Mouse (Mus musculus) spleen, adult 2 months (tissue): ENCODE data around the gene Maml3. TPM values are rescaled to one million over a fixed set of nuclear protein-coding genes. Genes with fewer than 3 reads are reported as not detected.

ENCODE experiments used
- DNase-seq, 2 experiments: peaks; one replicate each; pipeline versions ENCODE4 v3.0.0 to v3.0.0-alpha.2; 2012 to 2021; ENCODE audit warnings: low spot score in 2 of 2, low read depth in 1 of 2
- H3K27ac ChIP-seq: fragments of 200-500 bp; 2 replicates; pipeline ENCODE4 v1.5.1; 2012; ENCODE audit warnings: low read length, inconsistent platforms; ENCODE audit not compliant: insufficient read depth
- H3K27me3 ChIP-seq: fragments of 200-500 bp; 2 replicates; pipeline ENCODE4 v1.6.1; 2012; ENCODE audit warnings: mild to moderate bottlenecking, moderate library complexity, low read length, inconsistent platforms; ENCODE audit not compliant: control insufficient read depth, insufficient read depth
- H3K36me3 ChIP-seq: fragments of 200-500 bp; 2 replicates; pipeline ENCODE4 v1.6.1; 2012; ENCODE audit warnings: mild to moderate bottlenecking, low read length, inconsistent platforms; ENCODE audit not compliant: control insufficient read depth, insufficient read depth
- H3K4me1 ChIP-seq: fragments of 200-500 bp; 2 replicates; pipeline ENCODE4 v1.6.1; 2011; ENCODE audit warnings: inconsistent platforms; ENCODE audit not compliant: control insufficient read depth, insufficient read depth, insufficient read length
- H3K4me3 ChIP-seq: fragments of 200-500 bp; 2 replicates; pipeline ENCODE4 v1.5.1; 2011; ENCODE audit warnings: mild to moderate bottlenecking, inconsistent platforms; ENCODE audit not compliant: insufficient read depth, insufficient read length; ENCODE audit errors: extremely low read depth
- CTCF ChIP-seq: fragments of 200-500 bp; IDR thresholded peaks from 2 replicates; pipeline ENCODE4 v1.5.1; 2011; ENCODE audit warnings: mild to moderate bottlenecking, inconsistent platforms; ENCODE audit not compliant: insufficient read depth, insufficient read length, insufficient replicate concordance; ENCODE audit errors: extremely low read depth
- POLR2A ChIP-seq: fragments of 200-500 bp; IDR thresholded peaks from 2 replicates; pipeline ENCODE4 v1.6.1; 2011; ENCODE audit warnings: low read depth, low read length, inconsistent platforms
- WGBS: fragments of 180-500 bp; shearing (Covaris S2); methylation state at CpG from one replicate; pipeline ENCODE4 v1.1.7; 2018; 5-methylcytosine and 5-hydroxymethylcytosine counted together
- polyA plus RNA-seq: library from polyadenylated mRNA; depleted of rRNA; stranded (reverse); fragments of >200 nt; gene quantifications from 2 replicates; pipeline ENCODE4 v1.2.3, GENCODE M21; 2012

Maml3 gene
- polyA plus RNA-seq, 1 experiment, result 2.7 TPM

GRCm38 (mm10) chr3:51745162-51745561, 359.7 kb downstream of the Maml3 start:
- Histone ChIP-seq H3K27ac (no peak overlapping the region), H3K36me3 (no peaks in the 10 kb centered on the region), H3K4me1 (peaks cover 12% of the 10 kb centered on the region), H3K27me3 (no peaks in the 10 kb centered on the region), H3K4me3 (no peak overlapping the region)
- TF ChIP-seq CTCF (no peak), POLR2A (no peak)
- WGBS, result 17% methylated on average over 8 of the region's 8 CpGs
- peak in 1 of 2 experiments; percentile 19 for DNase-seq

GRCm38 (mm10) chr3:51744339-51744759, 360.5 kb downstream of the Maml3 start:
- Histone ChIP-seq H3K36me3 (no peaks in the 10 kb centered on the region), H3K27ac (no peak overlapping the region; the same call in 1 of the 2 replicates), H3K4me1 (peaks cover 7% of the 10 kb centered on the region; the same call in 1 of the 2 replicates), H3K4me3 (no peak overlapping the region), H3K27me3 (no peaks in the 10 kb centered on the region)
- no peak for TF ChIP-seq CTCF
- no peak for TF ChIP-seq POLR2A
- 20% methylated on average over 4 of the region's 4 CpGs for WGBS
- DNase-seq, result no peak

GRCm38 (mm10) chr3:51742405-51742804, 362.5 kb downstream of the Maml3 start:
- no peak for DNase-seq
- 66% methylated on average over 6 of the region's 6 CpGs for WGBS
- Histone ChIP-seq H3K27me3 (no peaks in the 10 kb centered on the region), H3K4me3 (no peak overlapping the region), H3K4me1 (peaks cover 7% of the 10 kb centered on the region; the same call in 1 of the 2 replicates), H3K27ac (no peak overlapping the region), H3K36me3 (no peaks in the 10 kb centered on the region)
- no peak for TF ChIP-seq POLR2A
- no peak for TF ChIP-seq CTCF

GRCm38 (mm10) chr3:51741824-51742223, 363.1 kb downstream of the Maml3 start:
- Histone ChIP-seq H3K4me1 (peaks cover 7% of the 10 kb centered on the region; the same call in 1 of the 2 replicates), H3K27ac (no peak overlapping the region), H3K36me3 (no peaks in the 10 kb centered on the region), H3K4me3 (no peak overlapping the region), H3K27me3 (no peaks in the 10 kb centered on the region)
- TF ChIP-seq CTCF (no peak), POLR2A (no peak)
- no peak for DNase-seq
- 90% methylated on average over 10 of the region's 10 CpGs for WGBS

GRCm38 (mm10) chr3:51739835-51740112, 365.1 kb downstream of the Maml3 start:
- Histone ChIP-seq H3K27me3 (no peaks in the 10 kb centered on the region), H3K4me3 (no peak overlapping the region), H3K4me1 (peaks cover 6% of the 10 kb centered on the region; the same call in 1 of the 2 replicates), H3K36me3 (no peaks in the 10 kb centered on the region), H3K27ac (no peak overlapping the region)
- no peak for TF ChIP-seq CTCF
- TF ChIP-seq POLR2A, result no peak
- DNase-seq, result no peak

GRCm38 (mm10) chr3:51739049-51739834, 365.6 kb downstream of the Maml3 start:
- no peak for DNase-seq
- no peaks in the 10 kb centered on the region for H3K36me3 ChIP-seq

GRCm38 (mm10) chr3:51733685-51734084, 371.2 kb downstream of the Maml3 start:
- no peak overlapping the region for H3K4me3 ChIP-seq
- no peak for DNase-seq
- H3K27me3 ChIP-seq, result no peaks in the 10 kb centered on the region
- no peaks in the 10 kb centered on the region for H3K4me1 ChIP-seq
- TF ChIP-seq POLR2A (no peak), CTCF (no peak)
- H3K36me3 ChIP-seq, result no peaks in the 10 kb centered on the region
- no peak overlapping the region for H3K27ac ChIP-seq
- WGBS, result 91% methylated on average over 3 of the region's 3 CpGs

More at GRCm38 (mm10) chr3:51739049-51739834, 365.6 kb downstream of the Maml3 start:
- TF ChIP-seq POLR2A (no peak), CTCF (no peak)
- Histone ChIP-seq H3K27me3 (no peaks in the 10 kb centered on the region), H3K27ac (no peak overlapping the region), H3K4me3 (no peak overlapping the region), H3K4me1 (peaks cover 1% of the 10 kb centered on the region; the same call in 1 of the 2 replicates)
- 31% methylated on average over 12 of the region's 12 CpGs for WGBS
